Mouse (Mus musculus): ENCODE data around the gene Fcor. TPM values are rescaled to one million over a fixed set of nuclear protein-coding genes. Genes with fewer than 3 reads are reported as not detected.

The Fcor gene
- total RNA-seq, 2 experiments from 2014 or later, result 18.8 to 26.5 TPM

Other genes starting within 250 kb of the Fcor start
- 1 to 10 TPM in 1 of 2 experiments, under 1 TPM in 1; 0.94 to 1.4 TPM for gene Pex11g, start 204.7 kb downstream of the Fcor start, total RNA-seq (2021)
- gene Tex45, start 201.5 kb downstream of the Fcor start, total RNA-seq (2021), result under 1 TPM; 0.45 to 0.58 TPM
- gene Zfp358, start 179.2 kb downstream of the Fcor start, total RNA-seq (2021), result 10 to 100 TPM; 28.1 to 31.7 TPM
- 10 to 100 TPM; 78.4 to 86.6 TPM for gene Mcoln1, start 171.9 kb downstream of the Fcor start, total RNA-seq (2021)
- 10 to 100 TPM; 75.3 to 87.4 TPM for gene Pnpla6, start 157.0 kb downstream of the Fcor start, total RNA-seq (2021)
- gene C330021F23Rik, start 104.4 kb downstream of the Fcor start, total RNA-seq (2021), result not detected
- gene Camsap3, start 85.1 kb downstream of the Fcor start, total RNA-seq (2021), result 10 to 100 TPM; 34.4 to 41.0 TPM
- gene Xab2, start 51.0 kb downstream of the Fcor start, total RNA-seq (2021), result 10 to 100 TPM; 35.6 to 37.6 TPM
- 10 to 100 TPM; 84.7 to 95.6 TPM for gene Pet100, start 50.8 kb downstream of the Fcor start, total RNA-seq (2021)
- gene Pcp2, start 46.8 kb downstream of the Fcor start, total RNA-seq (2021), result 1 to 10 TPM; 1.1 to 1.9 TPM
- 10 to 100 TPM; 36.3 to 47.1 TPM for gene Stxbp2, start 41.4 kb downstream of the Fcor start, total RNA-seq (2021)
- 1 to 10 TPM in 1 of 2 experiments, under 1 TPM in 1; 0.46 to 1.5 TPM for gene Retn, start 16.6 kb downstream of the Fcor start, total RNA-seq (2021)
- under 1 TPM in 1 of 2 experiments, not detected in 1; 0.30 TPM for gene Mcemp1, start 6.6 kb downstream of the Fcor start, total RNA-seq (2021)
- gene Trappc5, start 3.9 kb upstream of the Fcor start, total RNA-seq (2021), result 10 to 100 TPM; 26.8 to 31.6 TPM
- not detected for gene Fcer2a, start 21.8 kb upstream of the Fcor start, total RNA-seq (2021)
- not detected for gene Clec4g, start 48.3 kb upstream of the Fcor start, total RNA-seq (2021)
- gene Cd209a, start 76.6 kb upstream of the Fcor start, total RNA-seq (2021), result not detected
- gene Cd209e, start 181.9 kb upstream of the Fcor start, total RNA-seq (2021), result not detected
- not detected for gene Cd209d, start 206.2 kb upstream of the Fcor start, total RNA-seq (2021)

Measured in layer of hippocampus, postnatal 36 days (tissue).